Mouse (Mus musculus): ENCODE measurements around the gene Gata3. TPM values are rescaled to one million over a fixed set of nuclear protein-coding genes. Genes with fewer than 3 reads are reported as not detected.

Gata3 gene
- polyA plus RNA-seq (2014; fragmentation: Nextera tagmentation; extraction: Ambion mirVana): 15.7 and 23.1 TPM in 2 replicates

DNA sequence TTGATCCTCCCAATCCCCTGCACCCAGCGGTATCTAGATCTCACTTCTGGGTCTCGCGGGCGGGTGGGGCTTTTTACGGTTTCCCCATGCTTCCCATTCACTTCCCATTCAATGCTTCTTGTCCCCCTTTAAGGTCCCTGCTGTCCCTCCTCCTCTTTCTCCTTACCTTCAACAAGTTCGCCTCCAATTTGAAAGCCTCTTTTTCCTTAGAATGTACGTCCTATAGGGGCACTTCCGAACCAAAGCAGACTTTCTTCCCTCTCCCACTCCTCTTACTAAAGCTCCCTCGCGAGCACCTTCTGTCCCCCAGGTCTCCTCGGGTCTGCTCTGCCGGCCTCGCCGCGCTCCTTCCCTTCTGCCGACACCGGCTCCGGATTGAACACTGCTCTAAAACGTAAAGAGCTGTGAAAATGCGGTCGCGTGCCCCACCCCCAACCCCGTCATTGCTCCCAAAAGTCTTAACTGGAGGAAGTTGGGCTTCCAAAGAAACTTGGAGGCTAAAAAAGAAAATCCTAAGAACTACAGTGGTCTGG lies at the start of gene Gata3:
Gene Gata3, minus strand, starts transcription at position 384 of the 533 bp plus-strand sequence.
- under 1% methylated on average over 23 of the region's 23 CpGs for WGBS
- Histone ChIP-seq H3K4me3 (ENCODE audit: low read depth, low read length) (peak within 1 kb of the TSS; percentile 28), H3K9ac (ENCODE audit: low read depth, low read length) (no peak within 1 kb of the TSS), H3K27me3 (replicated peaks; ENCODE audit: control insufficient read depth, insufficient read depth, low read length) (peaks cover 98% of the 10 kb centered on the region), H3K4me1 (ENCODE audit: control insufficient read depth, insufficient read depth, low read length) (no peaks in the 10 kb centered on the region), H3K27ac (replicated peaks; ENCODE audit: low read depth, low read length) (no peak within 1 kb of the TSS), H3K36me3 (ENCODE audit: control insufficient read depth, insufficient read depth, low read length) (no peaks in the 10 kb centered on the region), H3K9me3 (ENCODE audit: control insufficient read depth, low read length) (no peaks in the 10 kb centered on the region), H3K4me2 (ENCODE audit: low read depth, low read length) (peak within 1 kb of the TSS; percentile 50)
- DNase-seq (ENCODE audit: low spot score): no peak
- no peak for ATAC-seq (ENCODE audit: low read depth)

DNA sequence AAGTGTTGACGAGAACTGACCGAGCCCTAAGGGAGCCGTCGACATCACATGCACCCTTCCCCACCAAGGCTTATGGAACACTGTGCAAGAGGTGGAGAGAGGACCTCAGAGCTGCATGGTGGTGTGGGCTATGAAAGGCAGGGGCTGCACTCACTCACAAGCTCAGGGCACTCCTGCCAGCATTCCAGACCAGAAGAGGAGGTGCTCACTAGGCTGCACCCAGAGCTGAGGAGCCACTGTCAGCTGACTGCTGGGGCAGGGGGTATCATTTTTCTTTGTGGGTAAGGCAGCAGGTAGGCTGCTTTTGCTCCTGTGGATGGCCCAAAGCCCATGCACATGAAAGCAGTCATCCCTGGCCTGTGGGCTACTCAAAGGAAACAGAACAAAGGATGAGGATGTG lies 49.4 kb upstream of the Gata3 start:
- Histone ChIP-seq H3K36me3 (ENCODE audit: control insufficient read depth, insufficient read depth, low read length) (no peaks in the 10 kb centered on the region), H3K4me3 (ENCODE audit: low read depth, low read length) (no peak overlapping the region), H3K9ac (ENCODE audit: low read depth, low read length) (no peak overlapping the region), H3K27ac (replicated peaks; ENCODE audit: low read depth, low read length) (no peak overlapping the region), H3K27me3 (replicated peaks; ENCODE audit: control insufficient read depth, insufficient read depth, low read length) (no peaks in the 10 kb centered on the region), H3K4me2 (ENCODE audit: low read depth, low read length) (no peak overlapping the region), H3K4me1 (ENCODE audit: control insufficient read depth, insufficient read depth, low read length) (no peaks in the 10 kb centered on the region), H3K9me3 (ENCODE audit: control insufficient read depth, low read length) (no peaks in the 10 kb centered on the region)
- 88% methylated on average over 4 of the region's 4 CpGs for WGBS
- ATAC-seq (ENCODE audit: low read depth): no peak
- no peak for DNase-seq (ENCODE audit: low spot score)

- Histone ChIP-seq H3K4me3 (ENCODE audit: low read depth, low read length) (no peak overlapping the region), H3K27ac (replicated peaks; ENCODE audit: low read depth, low read length) (no peak overlapping the region), H3K36me3 (ENCODE audit: control insufficient read depth, insufficient read depth, low read length) (no peaks in the 10 kb centered on the region), H3K9ac (ENCODE audit: low read depth, low read length) (no peak overlapping the region), H3K27me3 (replicated peaks; ENCODE audit: control insufficient read depth, insufficient read depth, low read length) (no peaks in the 10 kb centered on the region), H3K4me2 (ENCODE audit: low read depth, low read length) (no peak overlapping the region), H3K4me1 (ENCODE audit: control insufficient read depth, insufficient read depth, low read length) (no peaks in the 10 kb centered on the region), H3K9me3 (ENCODE audit: control insufficient read depth, low read length) (no peaks in the 10 kb centered on the region)
- ATAC-seq (ENCODE audit: low read depth): no peak
- WGBS: no CpG with 5 or more reads among the region's 1 CpGs
- peak; percentile 14 for DNase-seq (ENCODE audit: low spot score)
Measured at GRCm38 (mm10) chr2:9935965-9936364, 46.1 kb upstream of the Gata3 start.

DNA sequence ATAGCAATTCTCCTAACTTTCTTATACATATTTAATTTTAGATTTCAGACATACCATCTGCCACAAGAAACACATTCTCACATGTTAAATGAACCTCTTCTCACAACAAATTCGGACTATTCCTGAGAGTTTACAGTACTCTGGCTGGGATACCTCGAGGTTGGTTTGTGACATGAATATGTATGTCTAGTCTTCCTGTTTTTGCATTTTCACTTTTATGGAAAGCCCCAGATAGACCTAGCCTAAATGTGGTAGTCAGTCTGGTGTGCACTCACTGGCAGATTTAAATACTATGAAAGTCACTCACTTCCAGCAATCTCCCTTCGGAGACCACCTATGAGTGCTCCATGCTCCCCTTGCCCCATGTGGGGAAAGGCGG lies 37.1 kb upstream of the Gata3 start:
- no peak overlapping the region for H3K4me2 ChIP-seq (ENCODE audit: low read depth, low read length)
- DNase-seq (ENCODE audit: low spot score) (no peak), ATAC-seq (ENCODE audit: low read depth) (no peak)
- H3K4me3 ChIP-seq (ENCODE audit: low read depth, low read length): no peak overlapping the region
- no peaks in the 10 kb centered on the region for H3K9me3 ChIP-seq (ENCODE audit: control insufficient read depth, low read length)
- H3K4me1 ChIP-seq (ENCODE audit: control insufficient read depth, insufficient read depth, low read length): no peaks in the 10 kb centered on the region
- H3K27ac ChIP-seq (replicated peaks; ENCODE audit: low read depth, low read length): no peak overlapping the region
- H3K27me3 ChIP-seq (replicated peaks; ENCODE audit: control insufficient read depth, insufficient read depth, low read length): no peaks in the 10 kb centered on the region
- no peak overlapping the region for H3K9ac ChIP-seq (ENCODE audit: low read depth, low read length)
- no peaks in the 10 kb centered on the region for H3K36me3 ChIP-seq (ENCODE audit: control insufficient read depth, insufficient read depth, low read length)
- 72% methylated on average over 4 of the region's 4 CpGs for WGBS

- WGBS: 49% methylated on average over 7 of the region's 7 CpGs
- H3K4me1 ChIP-seq (ENCODE audit: control insufficient read depth, insufficient read depth, low read length): no peaks in the 10 kb centered on the region
- no peaks in the 10 kb centered on the region for H3K36me3 ChIP-seq (ENCODE audit: control insufficient read depth, insufficient read depth, low read length)
- H3K27ac ChIP-seq (replicated peaks; ENCODE audit: low read depth, low read length): no peak overlapping the region
- no peak overlapping the region for H3K4me2 ChIP-seq (ENCODE audit: low read depth, low read length)
- H3K9ac ChIP-seq (ENCODE audit: low read depth, low read length): no peak overlapping the region
- no peaks in the 10 kb centered on the region for H3K27me3 ChIP-seq (replicated peaks; ENCODE audit: control insufficient read depth, insufficient read depth, low read length)
- no peaks in the 10 kb centered on the region for H3K9me3 ChIP-seq (ENCODE audit: control insufficient read depth, low read length)
- no peak overlapping the region for H3K4me3 ChIP-seq (ENCODE audit: low read depth, low read length)
- peak; percentile 15; the same call in 1 of the 2 replicates for ATAC-seq (ENCODE audit: low read depth)
- peak; percentile 56 for DNase-seq (ENCODE audit: low spot score)
Measured at GRCm38 (mm10) chr2:9926194-9926904, 36.5 kb upstream of the Gata3 start.

GRCm38 (mm10) chr2:9918691-9919471 lies 29.0 kb upstream of the Gata3 start:
- H3K9me3 ChIP-seq (ENCODE audit: control insufficient read depth, low read length): no peaks in the 10 kb centered on the region
- no peaks in the 10 kb centered on the region for H3K4me1 ChIP-seq (ENCODE audit: control insufficient read depth, insufficient read depth, low read length)
- no peak for ATAC-seq (ENCODE audit: low read depth)
- H3K9ac ChIP-seq (ENCODE audit: low read depth, low read length): no peak overlapping the region
- H3K36me3 ChIP-seq (ENCODE audit: control insufficient read depth, insufficient read depth, low read length): peaks cover 28% of the 10 kb centered on the region
- H3K4me3 ChIP-seq (ENCODE audit: low read depth, low read length): no peak overlapping the region
- no peak for DNase-seq (ENCODE audit: low spot score)
- no peak overlapping the region for H3K4me2 ChIP-seq (ENCODE audit: low read depth, low read length)
- H3K27me3 ChIP-seq (replicated peaks; ENCODE audit: control insufficient read depth, insufficient read depth, low read length): no peaks in the 10 kb centered on the region
- no peak overlapping the region for H3K27ac ChIP-seq (replicated peaks; ENCODE audit: low read depth, low read length)
- WGBS: 87% methylated on average over 17 of the region's 17 CpGs

GRCm38 (mm10) chr2:9917602-9918001 lies 27.8 kb upstream of the Gata3 start:
- 86% methylated on average over 9 of the region's 9 CpGs for WGBS
- no peaks in the 10 kb centered on the region for H3K9me3 ChIP-seq (ENCODE audit: control insufficient read depth, low read length)
- H3K4me3 ChIP-seq (ENCODE audit: low read depth, low read length): no peak overlapping the region
- ATAC-seq (ENCODE audit: low read depth) (no peak), DNase-seq (ENCODE audit: low spot score) (no peak)
- no peaks in the 10 kb centered on the region for H3K4me1 ChIP-seq (ENCODE audit: control insufficient read depth, insufficient read depth, low read length)
- no peak overlapping the region for H3K4me2 ChIP-seq (ENCODE audit: low read depth, low read length)
- H3K36me3 ChIP-seq (ENCODE audit: control insufficient read depth, insufficient read depth, low read length): peaks cover 28% of the 10 kb centered on the region
- H3K27ac ChIP-seq (replicated peaks; ENCODE audit: low read depth, low read length): no peak overlapping the region
- no peaks in the 10 kb centered on the region for H3K27me3 ChIP-seq (replicated peaks; ENCODE audit: control insufficient read depth, insufficient read depth, low read length)
- H3K9ac ChIP-seq (ENCODE audit: low read depth, low read length): no peak overlapping the region

- H3K9ac ChIP-seq (ENCODE audit: low read depth, low read length): no peak overlapping the region
- peaks cover 5% of the 10 kb centered on the region; the same call in 1 of the 2 replicates for H3K27me3 ChIP-seq (replicated peaks; ENCODE audit: control insufficient read depth, insufficient read depth, low read length)
- ATAC-seq (ENCODE audit: low read depth): no peak
- no peaks in the 10 kb centered on the region for H3K4me1 ChIP-seq (ENCODE audit: control insufficient read depth, insufficient read depth, low read length)
- H3K27ac ChIP-seq (replicated peaks; ENCODE audit: low read depth, low read length): no peak overlapping the region
- peak overlapping the region; percentile 7 for H3K4me3 ChIP-seq (ENCODE audit: low read depth, low read length)
- peak overlapping the region; percentile 43 for H3K4me2 ChIP-seq (ENCODE audit: low read depth, low read length)
- WGBS: 9% methylated on average over 10 of the region's 11 CpGs
- H3K9me3 ChIP-seq (ENCODE audit: control insufficient read depth, low read length): no peaks in the 10 kb centered on the region
- no peak for DNase-seq (ENCODE audit: low spot score)
- no peaks in the 10 kb centered on the region for H3K36me3 ChIP-seq (ENCODE audit: control insufficient read depth, insufficient read depth, low read length)
Measured at GRCm38 (mm10) chr2:9905995-9906394, 16.2 kb upstream of the Gata3 start.

All from embryonic facial prominence, embryonic 14.5 days (tissue).